Mouse (Mus musculus): ENCODE measurements around the gene 9230104L09Rik.

9230104L09Rik gene

GRCm38 (mm10) chr2:148864966-148865365 is at the start of gene 9230104L09Rik:
Gene 9230104L09Rik (minus strand): TSS chr2:148865038.
- ATAC-seq (ENCODE audit: insufficient number of reproducible peaks, low FRiP score, low TSS enrichment): no peak

- peak; percentile 79 for ATAC-seq (ENCODE audit: insufficient number of reproducible peaks, low FRiP score, low TSS enrichment)
Measured at GRCm38 (mm10) chr2:148902286-148902685, 37.4 kb upstream of the 9230104L09Rik start.

GRCm38 (mm10) chr2:148900305-148900704 is 35.5 kb upstream of the 9230104L09Rik start:
- ATAC-seq (ENCODE audit: insufficient number of reproducible peaks, low FRiP score, low TSS enrichment): no peak

GRCm38 (mm10) chr2:148896219-148896618 is 31.4 kb upstream of the 9230104L09Rik start:
- ATAC-seq (ENCODE audit: insufficient number of reproducible peaks, low FRiP score, low TSS enrichment): no peak

DNA sequence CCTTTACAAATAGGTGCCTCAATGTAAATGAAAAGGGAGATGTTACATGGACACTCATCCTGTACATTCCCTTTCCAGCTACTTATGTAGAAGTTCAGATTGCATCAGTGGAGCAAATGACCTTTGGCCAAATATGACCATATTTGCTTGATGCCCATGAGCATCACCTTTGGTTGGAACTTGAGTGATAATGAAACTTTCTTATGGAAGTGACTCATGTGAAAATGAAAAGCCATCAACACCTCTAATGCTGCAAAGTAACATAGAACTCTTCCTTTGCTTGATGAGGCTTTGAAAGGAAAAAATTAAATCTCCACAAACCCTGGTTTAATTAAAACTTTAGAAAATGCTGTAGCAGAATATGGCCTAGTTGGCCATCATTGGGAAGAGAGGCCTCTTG is 28.3 kb upstream of the 9230104L09Rik start:
- no peak for ATAC-seq (ENCODE audit: insufficient number of reproducible peaks, low FRiP score, low TSS enrichment)

GRCm38 (mm10) chr2:148890021-148890851 is 25.4 kb upstream of the 9230104L09Rik start:
- peak; percentile 68; the same call in 1 of the 2 replicates for ATAC-seq (ENCODE audit: insufficient number of reproducible peaks, low FRiP score, low TSS enrichment)

DNA sequence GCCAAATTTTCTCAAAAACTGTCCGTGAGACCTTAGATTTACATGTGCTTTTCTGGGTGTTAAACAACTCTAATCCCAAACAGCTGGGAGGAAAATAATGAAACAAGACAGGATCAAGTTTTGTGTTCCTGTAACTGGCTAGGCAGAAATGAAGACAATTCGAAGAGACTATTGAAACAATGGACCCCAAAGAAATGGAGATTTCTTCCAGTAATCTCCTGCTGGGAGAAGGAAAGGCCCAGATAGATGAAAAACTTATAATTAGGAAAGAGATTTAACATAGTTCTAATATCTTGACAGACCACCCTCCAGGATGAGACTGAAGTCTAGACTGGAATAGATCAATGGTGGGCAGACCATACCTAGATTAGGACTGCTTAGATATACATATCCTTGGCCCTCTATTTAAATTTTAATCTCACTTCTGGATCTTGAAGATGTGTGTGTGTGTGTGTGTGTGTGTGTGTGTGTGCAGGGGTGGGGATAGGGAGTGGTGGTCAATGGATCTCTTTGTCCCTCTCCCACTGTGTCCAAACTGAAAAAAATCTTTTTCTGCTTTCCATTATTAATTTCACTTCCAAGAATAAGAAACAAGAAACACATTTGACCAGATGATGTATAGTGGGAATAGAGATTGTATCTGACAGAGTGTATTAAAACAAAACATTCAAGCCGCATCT is 24.6 kb upstream of the 9230104L09Rik start:
- ATAC-seq (ENCODE audit: insufficient number of reproducible peaks, low FRiP score, low TSS enrichment): no peak

DNA sequence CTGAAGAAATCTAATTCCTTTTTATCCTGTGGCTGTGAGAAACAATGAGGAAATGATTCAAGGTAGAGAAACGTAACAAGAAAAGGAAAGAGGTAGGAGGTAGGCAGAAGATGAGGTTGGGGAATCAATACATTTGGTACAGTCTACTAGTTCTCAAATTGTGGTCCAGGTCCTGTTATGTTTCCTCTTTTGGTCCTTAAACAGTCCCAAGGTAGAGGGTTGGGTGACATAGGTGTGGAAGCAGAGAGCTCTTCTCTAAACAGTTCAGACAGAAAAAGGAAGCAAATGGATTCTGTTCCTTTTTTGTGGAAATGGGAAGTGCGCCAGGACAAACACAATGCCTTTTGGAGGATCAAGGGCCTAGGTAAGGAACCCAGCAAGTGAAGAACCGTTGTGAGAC is 24.0 kb upstream of the 9230104L09Rik start:
- ATAC-seq (ENCODE audit: insufficient number of reproducible peaks, low FRiP score, low TSS enrichment): no peak

GRCm38 (mm10) chr2:148884738-148885137 is 19.9 kb upstream of the 9230104L09Rik start:
- ATAC-seq (ENCODE audit: insufficient number of reproducible peaks, low FRiP score, low TSS enrichment): no peak

DNA sequence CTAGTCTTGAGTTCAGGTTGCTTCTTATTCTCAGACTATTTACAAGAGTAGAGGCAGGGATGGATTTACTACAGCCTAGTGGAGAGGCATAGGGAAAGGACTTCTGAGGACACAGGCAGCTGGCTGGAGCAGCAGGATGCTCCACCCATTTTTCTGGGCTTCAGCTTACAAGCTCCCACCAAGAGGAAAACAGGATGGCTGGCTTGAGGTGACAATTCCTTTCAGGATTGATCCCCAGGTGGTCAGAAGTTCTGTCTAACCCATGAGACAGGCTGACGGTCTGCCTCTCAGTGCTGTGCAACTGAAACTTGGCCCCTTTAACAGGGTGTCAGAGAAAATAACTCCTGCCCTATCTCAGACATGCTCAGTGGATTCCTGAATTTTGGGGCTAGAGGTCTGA is 14.4 kb upstream of the 9230104L09Rik start:
- no peak for ATAC-seq (ENCODE audit: insufficient number of reproducible peaks, low FRiP score, low TSS enrichment)

DNA sequence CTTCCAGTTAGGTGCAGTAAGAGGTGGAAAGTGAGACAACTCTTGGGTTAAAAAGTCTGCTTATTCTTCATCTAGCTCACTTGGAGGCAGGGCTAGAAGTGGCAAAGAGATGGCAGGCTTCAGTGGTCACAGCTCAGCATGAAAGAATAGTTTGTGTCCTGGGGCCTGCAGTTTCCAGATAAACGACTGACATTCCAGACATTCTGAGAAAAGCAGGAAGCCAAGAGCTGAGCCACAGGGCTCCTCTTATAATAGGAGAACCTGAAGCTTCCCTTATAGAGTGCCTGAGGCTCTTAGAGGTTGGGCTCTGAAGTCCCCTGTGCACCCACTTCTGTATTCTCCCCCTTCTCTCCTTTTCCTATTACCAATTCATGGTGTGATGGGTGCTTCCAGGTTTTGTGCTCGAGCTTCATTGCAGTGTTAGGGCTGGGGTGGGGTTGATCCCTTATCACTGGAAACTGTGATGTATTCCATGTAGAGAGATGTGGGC is 13.8 kb upstream of the 9230104L09Rik start:
- no peak for ATAC-seq (ENCODE audit: insufficient number of reproducible peaks, low FRiP score, low TSS enrichment)

DNA sequence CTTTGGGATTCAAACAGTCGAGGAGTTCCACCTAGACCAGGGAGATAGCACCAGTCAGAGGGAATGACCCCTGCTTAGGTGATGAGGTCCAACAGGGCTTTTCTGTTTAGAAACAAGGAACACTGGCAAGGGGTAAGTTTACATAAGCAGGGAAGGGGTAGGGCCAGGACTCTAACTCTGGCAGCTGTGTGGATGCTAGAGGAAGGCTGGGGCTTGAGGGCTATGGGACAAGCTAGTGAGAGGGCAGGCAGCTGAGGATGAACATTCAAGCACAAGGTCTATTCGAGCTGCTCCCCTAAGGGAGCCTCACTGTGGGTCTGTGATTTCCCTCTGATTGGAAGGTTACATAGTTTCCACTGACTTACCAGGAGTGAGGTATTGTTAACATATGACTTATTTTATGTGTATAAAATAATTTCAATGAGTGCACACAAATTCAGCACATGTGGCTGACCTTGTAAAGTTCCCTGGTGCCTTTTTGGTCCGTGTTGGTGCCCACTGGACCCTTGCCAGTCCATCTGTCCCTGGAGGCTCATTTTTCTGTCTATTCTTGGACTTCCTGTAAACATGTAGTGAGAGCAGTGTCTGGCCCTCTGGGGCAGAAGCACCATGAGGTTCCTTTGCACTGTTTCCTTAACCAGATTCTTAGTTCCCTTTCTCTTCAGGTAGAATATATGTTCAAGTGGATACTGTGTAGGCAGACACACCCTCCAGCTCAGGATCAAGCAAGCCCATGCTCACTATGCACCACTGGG is 12.4 kb upstream of the 9230104L09Rik start:
- ATAC-seq (ENCODE audit: insufficient number of reproducible peaks, low FRiP score, low TSS enrichment): no peak

DNA sequence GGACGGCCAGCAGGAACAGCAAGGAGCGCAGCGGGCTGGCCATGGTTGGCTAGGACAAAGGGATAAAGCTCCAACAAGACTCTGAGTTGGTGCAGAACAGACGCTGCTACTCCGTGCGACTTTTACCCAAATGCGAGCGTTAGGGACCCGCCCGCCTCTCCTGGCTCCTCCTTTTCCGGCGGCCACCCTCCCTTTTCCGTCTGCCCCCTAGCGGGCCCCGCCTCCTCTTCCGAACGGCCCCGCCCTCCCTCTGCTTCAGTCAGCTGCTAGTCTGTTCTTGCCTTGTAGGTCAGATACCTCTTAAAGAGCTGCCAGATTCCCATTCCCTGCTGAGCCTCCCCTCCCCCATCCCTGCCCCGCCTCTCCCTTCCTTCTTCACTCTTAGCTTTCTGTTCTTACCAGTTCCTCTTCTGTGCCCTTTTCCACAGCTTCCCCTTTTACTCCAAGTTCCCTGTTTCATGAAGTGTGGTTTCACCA is 10.5 kb upstream of the 9230104L09Rik start, which contains the start of gene Cst3:
Gene Cst3, minus strand, starts transcription at position 358 of the 477 bp plus-strand sequence.
- ATAC-seq (ENCODE audit: insufficient number of reproducible peaks, low FRiP score, low TSS enrichment): peak; percentile 84

- ATAC-seq (ENCODE audit: insufficient number of reproducible peaks, low FRiP score, low TSS enrichment): peak; percentile 32
Measured at GRCm38 (mm10) chr2:148874617-148875334, 9.9 kb upstream of the 9230104L09Rik start.

GRCm38 (mm10) chr2:148874224-148874616 is 9.4 kb upstream of the 9230104L09Rik start:
- ATAC-seq (ENCODE audit: insufficient number of reproducible peaks, low FRiP score, low TSS enrichment): no peak

DNA sequence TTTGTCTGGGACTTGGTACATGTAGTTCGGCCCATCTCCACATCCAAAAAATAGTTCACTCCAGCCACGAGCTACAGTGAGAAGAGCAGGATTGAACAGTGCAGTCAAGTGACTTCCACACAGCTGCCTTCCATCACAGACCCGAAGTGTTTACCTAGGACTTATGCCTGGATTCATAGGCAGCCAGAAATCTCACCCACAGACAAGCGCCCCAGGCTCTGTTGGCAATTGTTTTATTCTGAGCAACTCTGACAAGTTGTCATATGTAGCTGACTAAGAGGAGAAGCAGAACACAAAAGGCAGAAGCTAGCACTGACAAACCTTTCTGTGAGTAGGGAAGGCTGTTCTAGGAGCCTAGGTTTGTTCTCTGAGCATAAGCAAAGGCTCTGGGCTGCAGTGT is 8.0 kb upstream of the 9230104L09Rik start:
- ATAC-seq (ENCODE audit: insufficient number of reproducible peaks, low FRiP score, low TSS enrichment): no peak

DNA sequence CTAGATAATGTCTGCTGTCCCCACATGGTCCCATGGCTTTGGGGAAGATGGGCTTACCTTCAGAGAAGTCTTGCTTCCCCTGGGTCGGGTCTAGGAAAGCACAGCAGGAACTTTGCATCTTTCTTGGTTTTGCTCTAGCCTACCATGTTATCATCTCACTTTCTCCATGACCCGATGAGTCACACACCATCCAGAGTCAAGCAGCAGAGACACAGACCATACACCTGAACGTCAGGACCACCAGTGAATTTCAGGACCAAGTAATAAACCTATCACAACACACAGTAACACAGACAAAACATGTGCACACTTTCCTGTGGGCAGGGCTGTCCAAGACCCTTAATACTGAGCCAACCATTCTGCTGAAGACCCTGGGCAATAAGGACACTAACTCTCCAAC is 5.7 kb upstream of the 9230104L09Rik start:
- ATAC-seq (ENCODE audit: insufficient number of reproducible peaks, low FRiP score, low TSS enrichment): no peak

GRCm38 (mm10) chr2:148868959-148869358 is 4.1 kb upstream of the 9230104L09Rik start:
- no peak for ATAC-seq (ENCODE audit: insufficient number of reproducible peaks, low FRiP score, low TSS enrichment)

DNA sequence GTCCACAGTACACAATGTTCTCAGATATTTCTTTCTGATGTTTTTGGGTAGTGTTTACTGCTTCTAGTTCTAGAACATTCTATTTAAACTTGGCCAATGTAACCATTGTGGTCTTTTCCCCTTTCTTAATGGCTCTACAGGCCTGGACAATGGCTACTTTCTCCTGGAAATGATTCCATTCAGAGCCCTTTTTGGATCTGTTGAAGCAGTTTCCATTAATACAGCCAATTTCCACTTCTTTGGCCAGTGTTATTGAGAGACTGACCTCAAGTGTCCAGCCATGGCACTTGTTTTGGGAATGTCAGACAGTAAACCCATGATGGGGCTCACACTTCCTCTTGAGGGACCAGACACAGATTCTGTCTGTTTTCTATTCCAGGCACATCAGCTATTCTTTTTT is 3.1 kb downstream of the 9230104L09Rik start:
- no peak for ATAC-seq (ENCODE audit: insufficient number of reproducible peaks, low FRiP score, low TSS enrichment)

GRCm38 (mm10) chr2:148860993-148861392 is 3.8 kb downstream of the 9230104L09Rik start:
- no peak for ATAC-seq (ENCODE audit: insufficient number of reproducible peaks, low FRiP score, low TSS enrichment)
